Mouse (Mus musculus): ENCODE data around the gene Pdzk1. TPM values are rescaled to one million over a fixed set of nuclear protein-coding genes. Genes with fewer than 3 reads are reported as not detected.

Gene Pdzk1
- polyA plus RNA-seq, 1 experiment from 2014 or later = 57.7 TPM

GRCm38 (mm10) chr3:96845191-96845590, 16.1 kb downstream of the Pdzk1 start:
- no peak for ATAC-seq
- Histone ChIP-seq H3K27ac (ENCODE audit: low read depth) (peak overlapping the region; percentile 16; the same call in 1 of the 2 replicates), H3K4me2 (ENCODE audit: low read depth, low read length) (no peak overlapping the region), H3K4me1 (ENCODE audit: insufficient read depth) (peaks cover 18% of the 10 kb centered on the region), H3K9ac (replicated peaks) (no peak overlapping the region), H3K4me3 (ENCODE audit: low read depth, low read length) (no peak overlapping the region), H3K9me3 (ENCODE audit: low read length) (no peaks in the 10 kb centered on the region), H3K36me3 (replicated peaks; ENCODE audit: insufficient read depth, low read length) (no peaks in the 10 kb centered on the region), H3K27me3 (ENCODE audit: insufficient read depth, low read length) (no peaks in the 10 kb centered on the region)
- 77% methylated on average over 6 of the region's 6 CpGs for WGBS (ENCODE audit: insufficient replicate concordance)
- TF ChIP-seq EP300 (IDR thresholded peaks at IDR 0.05; ENCODE audit: low read depth) (no peak), CTCF (IDR thresholded peaks at IDR 0.05; ENCODE audit: low read depth) (no peak)
- no peak for DNase-seq

DNA sequence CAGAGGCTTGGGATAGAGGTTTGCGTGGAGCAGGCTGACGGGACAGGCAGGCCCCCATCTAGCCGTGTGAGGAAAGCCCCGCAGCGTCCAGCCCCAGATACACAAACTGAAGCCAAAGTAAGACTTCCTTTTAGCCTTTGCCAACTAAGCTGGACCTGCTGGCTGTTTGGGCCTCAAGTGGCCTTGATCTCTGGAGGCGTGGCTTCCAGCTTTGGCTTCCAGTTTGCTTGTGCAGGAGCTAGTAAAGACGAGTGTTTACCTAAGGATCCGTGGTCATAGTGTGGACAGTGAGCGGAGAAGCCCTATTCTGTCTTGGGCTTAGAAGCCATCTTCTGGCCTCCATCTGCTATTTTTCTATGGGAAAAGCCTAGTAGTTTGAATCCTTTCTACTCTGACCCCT, 16.7 kb downstream of the Pdzk1 start:
- no peak overlapping the region; the same call in 1 of the 2 replicates for H3K4me2 ChIP-seq (ENCODE audit: low read depth, low read length)
- H3K4me3 ChIP-seq (ENCODE audit: low read depth, low read length) = no peak overlapping the region
- peaks cover 18% of the 10 kb centered on the region for H3K4me1 ChIP-seq (ENCODE audit: insufficient read depth)
- H3K9me3 ChIP-seq (ENCODE audit: low read length) = no peaks in the 10 kb centered on the region
- DNase-seq (no peak), ATAC-seq (no peak)
- H3K27me3 ChIP-seq (ENCODE audit: insufficient read depth, low read length) = no peaks in the 10 kb centered on the region
- H3K9ac ChIP-seq (replicated peaks) = no peak overlapping the region
- TF ChIP-seq CTCF (IDR thresholded peaks at IDR 0.05; ENCODE audit: low read depth) = no peak
- no peak for TF ChIP-seq EP300 (IDR thresholded peaks at IDR 0.05; ENCODE audit: low read depth)
- no peaks in the 10 kb centered on the region for H3K36me3 ChIP-seq (replicated peaks; ENCODE audit: insufficient read depth, low read length)
- WGBS (ENCODE audit: insufficient replicate concordance) = 56% methylated on average over 9 of the region's 9 CpGs
- 0 out of 2 replicates have a peak overlapping the region, but pooled peaks have one; percentile 16 for H3K27ac ChIP-seq (ENCODE audit: low read depth)

DNA sequence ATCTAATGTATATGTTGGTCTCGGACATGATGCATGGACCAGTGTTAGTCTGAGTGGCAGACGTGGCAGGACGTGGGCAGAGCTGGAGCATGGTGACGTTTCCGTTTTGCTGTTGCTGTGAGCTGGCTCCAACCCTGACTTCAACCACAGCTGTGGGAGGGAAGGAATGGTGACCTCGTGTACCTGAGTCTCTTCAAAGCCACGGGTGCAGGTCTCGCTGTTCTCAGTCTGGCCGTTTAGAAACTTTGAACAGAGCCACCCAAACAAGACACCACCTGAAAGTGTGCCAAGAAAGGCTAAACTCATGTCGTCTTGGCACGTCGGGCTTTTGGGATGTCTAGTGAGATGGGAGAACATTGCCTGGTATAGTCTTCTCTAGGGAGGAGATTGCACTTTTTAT, 17.9 kb downstream of the Pdzk1 start:
- Histone ChIP-seq H3K4me2 (ENCODE audit: low read depth, low read length) (no peak overlapping the region), H3K36me3 (replicated peaks; ENCODE audit: insufficient read depth, low read length) (no peaks in the 10 kb centered on the region; the same call in 1 of the 2 replicates), H3K4me3 (ENCODE audit: low read depth, low read length) (no peak overlapping the region), H3K27me3 (ENCODE audit: insufficient read depth, low read length) (no peaks in the 10 kb centered on the region), H3K9ac (replicated peaks) (no peak overlapping the region), H3K4me1 (ENCODE audit: insufficient read depth) (peaks cover 18% of the 10 kb centered on the region), H3K27ac (ENCODE audit: low read depth) (no peak overlapping the region), H3K9me3 (ENCODE audit: low read length) (no peaks in the 10 kb centered on the region)
- TF ChIP-seq EP300 (IDR thresholded peaks at IDR 0.05; ENCODE audit: low read depth) (no peak), CTCF (IDR thresholded peaks at IDR 0.05; ENCODE audit: low read depth) (no peak)
- ATAC-seq (no peak), DNase-seq (no peak)
- 49% methylated on average over 12 of the region's 12 CpGs for WGBS (ENCODE audit: insufficient replicate concordance)

GRCm38 (mm10) chr3:96847661-96848060, 18.6 kb downstream of the Pdzk1 start:
- 17% methylated on average over 6 of the region's 6 CpGs for WGBS (ENCODE audit: insufficient replicate concordance)

GRCm38 (mm10) chr3:96848470-96848869, 19.4 kb downstream of the Pdzk1 start:
- Histone ChIP-seq H3K27me3 (ENCODE audit: insufficient read depth, low read length) (no peaks in the 10 kb centered on the region), H3K36me3 (replicated peaks; ENCODE audit: insufficient read depth, low read length) (no peaks in the 10 kb centered on the region; the same call in 1 of the 2 replicates), H3K9ac (replicated peaks) (no peak overlapping the region), H3K27ac (ENCODE audit: low read depth) (no peak overlapping the region), H3K4me2 (ENCODE audit: low read depth, low read length) (no peak overlapping the region), H3K9me3 (ENCODE audit: low read length) (no peaks in the 10 kb centered on the region), H3K4me3 (ENCODE audit: low read depth, low read length) (no peak overlapping the region), H3K4me1 (ENCODE audit: insufficient read depth) (peaks cover 18% of the 10 kb centered on the region)
- ATAC-seq = peak; percentile 75
- DNase-seq = peak; percentile 30
- no peak for TF ChIP-seq EP300 (IDR thresholded peaks at IDR 0.05; ENCODE audit: low read depth)
- WGBS (ENCODE audit: insufficient replicate concordance) = 47% methylated on average over 7 of the region's 8 CpGs

More at GRCm38 (mm10) chr3:96847661-96848060, 18.6 kb downstream of the Pdzk1 start:
- H3K27me3 ChIP-seq (ENCODE audit: insufficient read depth, low read length) = no peaks in the 10 kb centered on the region
- no peaks in the 10 kb centered on the region for H3K9me3 ChIP-seq (ENCODE audit: low read length)
- DNase-seq (no peak), ATAC-seq (no peak)
- peaks cover 18% of the 10 kb centered on the region for H3K4me1 ChIP-seq (ENCODE audit: insufficient read depth)
- TF ChIP-seq EP300 (IDR thresholded peaks at IDR 0.05; ENCODE audit: low read depth) (no peak), CTCF (IDR thresholded peaks at IDR 0.05; ENCODE audit: low read depth) (no peak)
- no peak overlapping the region for H3K27ac ChIP-seq (ENCODE audit: low read depth)
- no peak overlapping the region for H3K4me2 ChIP-seq (ENCODE audit: low read depth, low read length)
- H3K36me3 ChIP-seq (replicated peaks; ENCODE audit: insufficient read depth, low read length) = no peaks in the 10 kb centered on the region; the same call in 1 of the 2 replicates
- H3K4me3 ChIP-seq (ENCODE audit: low read depth, low read length) = no peak overlapping the region
- no peak overlapping the region for H3K9ac ChIP-seq (replicated peaks)

- DNase-seq (no peak), ATAC-seq (peak; percentile 70)
- Histone ChIP-seq H3K4me1 (ENCODE audit: insufficient read depth) (peaks cover 18% of the 10 kb centered on the region), H3K36me3 (replicated peaks; ENCODE audit: insufficient read depth, low read length) (no peaks in the 10 kb centered on the region; the same call in 1 of the 2 replicates), H3K4me2 (ENCODE audit: low read depth, low read length) (no peak overlapping the region), H3K4me3 (ENCODE audit: low read depth, low read length) (no peak overlapping the region), H3K27me3 (ENCODE audit: insufficient read depth, low read length) (no peaks in the 10 kb centered on the region), H3K27ac (ENCODE audit: low read depth) (no peak overlapping the region), H3K9me3 (ENCODE audit: low read length) (no peaks in the 10 kb centered on the region), H3K9ac (replicated peaks) (no peak overlapping the region)
- whole genome bisulfite sequencing (ENCODE audit: insufficient replicate concordance) = 55% methylated on average over 2 of the region's 2 CpGs
- TF ChIP-seq CTCF (IDR thresholded peaks at IDR 0.05; ENCODE audit: low read depth) (no peak), EP300 (IDR thresholded peaks at IDR 0.05; ENCODE audit: low read depth) (no peak)
Measured at GRCm38 (mm10) chr3:96849168-96849727, 20.2 kb downstream of the Pdzk1 start.
